Mouse (Mus musculus) olfactory bulb, adult 2 months (tissue): ENCODE measurements around the gene Tbc1d10a.

Experiments
- CTCF ChIP-seq: fragments of 200-500 bp; IDR thresholded peaks from 2 replicates; pipeline ENCODE4 v1.5.1; 2012; ENCODE audit warnings: low read depth, mild to moderate bottlenecking, low read length, moderate library complexity; ENCODE audit not compliant: insufficient read depth
- POLR2A ChIP-seq: fragments of 200-500 bp; IDR thresholded peaks from 2 replicates; pipeline ENCODE4 v1.6.1; 2012; ENCODE audit warnings: mild to moderate bottlenecking, low read depth, low read length, moderate library complexity; ENCODE audit not compliant: insufficient read depth

- TF ChIP-seq CTCF (no peak), POLR2A (no peak)
Measured at GRCm38 (mm10) chr11:4246126-4246525, 59.5 kb downstream of the Tbc1d10a start.
